Mouse (Mus musculus): ENCODE data around the gene Kdm5b.

The Kdm5b gene

GRCm38 (mm10) chr1:134645408-134646200 is 85.6 kb downstream of the Kdm5b start:
- CTCF ChIA-PET: interaction anchor here in 1 of 4 experiments (1.0 to 1.4 kb wide), 3 partner anchors 7 to 465 kb away, joined by 3 to 4 read pairs (median 4); no protein-coding TSS in a partner anchor
- POLR2A ChIA-PET: interaction anchor here in 2 of 4 experiments (1.0 to 1.7 kb wide), 7 partner anchors 15 to 316 kb away, joined by 3 to 4 read pairs (median 3); partner anchors contain the start of gene Ube2t (in 1 of the 2)

GRCm38 (mm10) chr1:134646261-134646962 is 86.4 kb downstream of the Kdm5b start, which contains the start of gene Syt2:
Syt2 (plus strand) TSS chr1:134646677.
- CTCF ChIA-PET: interaction anchor here in 1 of 4 experiments (0.9 to 1.4 kb wide), 4 partner anchors 8 to 464 kb away, joined by 3 to 5 read pairs (median 4); no protein-coding TSS in a partner anchor
- POLR2A ChIA-PET: interaction anchor here in 3 of 4 experiments (0.6 to 1.4 kb wide), 8 partner anchors 8 to 1171 kb away, joined by 3 to 4 read pairs (median 3); partner anchors contain the start of gene Ube2t (in 1 of the 3)

DNA sequence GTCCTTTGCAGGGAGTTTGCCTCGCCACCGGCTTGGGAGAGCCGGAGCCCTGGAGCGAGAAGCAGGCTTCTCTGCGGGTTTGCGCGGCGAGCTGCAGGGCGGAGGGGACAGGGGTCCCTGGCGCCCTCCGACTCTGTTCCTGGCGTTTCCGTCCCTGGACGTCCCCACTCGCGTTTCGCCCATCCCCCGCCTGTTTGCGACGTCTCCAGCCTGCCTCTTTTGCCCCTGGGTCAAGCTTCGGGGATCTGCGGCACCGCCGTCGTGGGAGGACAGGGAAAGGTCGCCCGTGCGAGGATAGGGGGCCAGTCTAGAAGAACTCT is 87.0 kb downstream of the Kdm5b start:
- ChIA-PET POLR2A (interaction anchor here in 3 of 4 experiments (0.6 to 1.4 kb wide), 8 partner anchors 8 to 1171 kb away, joined by 3 to 4 read pairs (median 3); partner anchors contain the start of gene Ube2t (in 1 of the 3)), CTCF (interaction anchor here in 2 of 4 experiments (0.9 to 1.4 kb wide), 5 partner anchors 8 to 463 kb away, joined by 3 to 5 read pairs (median 4); no protein-coding TSS in a partner anchor)

GRCm38 (mm10) chr1:134647591-134647990 is 87.6 kb downstream of the Kdm5b start:
- ChIA-PET POLR2A (interaction anchor here in 2 of 4 experiments (0.5 to 1.3 kb wide), 2 partner anchors 9 to 1634 kb away, joined by 3 to 5 read pairs; no protein-coding TSS in a partner anchor), CTCF (interaction anchor here in 3 of 4 experiments (0.6 to 2.5 kb wide), 6 partner anchors 9 to 311 kb away, joined by 3 to 8 read pairs (median 4); no protein-coding TSS in a partner anchor)

GRCm38 (mm10) chr1:134650816-134651215 is 90.8 kb downstream of the Kdm5b start:
- ChIA-PET POLR2A (interaction anchor here in 1 of 4 experiments (1.0 to 3.9 kb wide), 2 partner anchors 11 to 24 kb away, joined by 3 to 22 read pairs; no protein-coding TSS in a partner anchor), CTCF (interaction anchor here in 3 of 4 experiments (0.6 to 1.1 kb wide), 4 partner anchors 12 to 1991 kb away, joined by 3 to 4 read pairs (median 4); no protein-coding TSS in a partner anchor)

GRCm38 (mm10) chr1:134651268-134651850 is 91.4 kb downstream of the Kdm5b start:
- CTCF ChIA-PET: interaction anchor here in 2 of 4 experiments (0.6 to 1.3 kb wide), 2 partner anchors 15 to 1990 kb away, joined by 3 to 4 read pairs; no protein-coding TSS in a partner anchor
- POLR2A ChIA-PET: interaction anchor here in 2 of 4 experiments (0.6 to 3.9 kb wide), 3 partner anchors 11 to 30 kb away, joined by 3 to 22 read pairs (median 3); no protein-coding TSS in a partner anchor

GRCm38 (mm10) chr1:134651851-134652398 is 92.0 kb downstream of the Kdm5b start:
- POLR2A ChIA-PET: interaction anchor here in 2 of 4 experiments (0.6 to 3.9 kb wide), 3 partner anchors 12 to 30 kb away, joined by 3 to 22 read pairs (median 3); no protein-coding TSS in a partner anchor

GRCm38 (mm10) chr1:134653603-134654257 is 93.8 kb downstream of the Kdm5b start:
- POLR2A ChIA-PET: interaction anchor here in 2 of 4 experiments (0.8 to 1.4 kb wide), 6 partner anchors 9 to 120 kb away, joined by 3 to 5 read pairs (median 4); no protein-coding TSS in a partner anchor
- CTCF ChIA-PET: interaction anchor here (0.6 to 1.6 kb wide), 12 partner anchors 12 to 234 kb away, joined by 3 to 7 read pairs (median 4); no protein-coding TSS in a partner anchor

More at GRCm38 (mm10) chr1:134651851-134652398, 92.0 kb downstream of the Kdm5b start:
- CTCF ChIA-PET: interaction anchor here in 1 of 4 experiments (1.3 kb wide), 1 partner anchor 15 kb away, joined by 3 read pairs; no protein-coding TSS in a partner anchor

DNA sequence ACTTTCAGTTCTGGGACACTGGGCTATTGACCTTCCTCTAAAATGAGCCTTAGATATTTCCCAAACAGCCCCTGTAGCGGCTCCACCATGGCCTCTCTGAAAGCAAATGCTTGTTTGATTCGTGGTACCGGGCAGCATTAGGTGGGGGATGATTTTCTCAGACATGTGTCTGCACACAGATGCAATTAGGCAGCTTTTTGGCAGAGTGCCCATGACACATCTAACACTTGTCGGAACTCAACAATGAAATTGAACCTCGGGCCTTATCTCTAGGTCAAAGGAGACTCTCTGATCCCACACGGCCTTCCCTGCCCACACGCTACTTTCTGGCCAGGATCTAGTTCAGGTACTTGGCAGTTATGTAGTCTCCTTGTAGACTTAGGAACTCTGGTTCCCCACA is 98.9 kb downstream of the Kdm5b start:
- CTCF ChIA-PET: interaction anchor here in 1 of 4 experiments (1.2 kb wide), 1 partner anchor 196 kb away, joined by 3 read pairs; no protein-coding TSS in a partner anchor
- POLR2A ChIA-PET: interaction anchor here in 1 of 4 experiments (0.5 kb wide), 1 partner anchor 370 kb away, joined by 8 read pairs; no protein-coding TSS in a partner anchor

- ChIA-PET POLR2A (interaction anchor here in 3 of 4 experiments (0.6 to 0.8 kb wide), 4 partner anchors 20 to 815 kb away, joined by 3 read pairs; no protein-coding TSS in a partner anchor), CTCF (interaction anchor here (0.5 to 1.3 kb wide), 7 partner anchors 14 to 328 kb away, joined by 3 to 9 read pairs (median 3); no protein-coding TSS in a partner anchor)
Observed at GRCm38 (mm10) chr1:134660163-134660562, 100.2 kb downstream of the Kdm5b start.

GRCm38 (mm10) chr1:134671234-134672070 is 111.5 kb downstream of the Kdm5b start:
- POLR2A ChIA-PET: interaction anchor here in 1 of 4 experiments (1.0 kb wide), 1 partner anchor 18 kb away, joined by 4 read pairs; no protein-coding TSS in a partner anchor
- CTCF ChIA-PET: interaction anchor here in 1 of 4 experiments (1.1 kb wide), 1 partner anchor 10 kb away, joined by 3 read pairs; no protein-coding TSS in a partner anchor

DNA sequence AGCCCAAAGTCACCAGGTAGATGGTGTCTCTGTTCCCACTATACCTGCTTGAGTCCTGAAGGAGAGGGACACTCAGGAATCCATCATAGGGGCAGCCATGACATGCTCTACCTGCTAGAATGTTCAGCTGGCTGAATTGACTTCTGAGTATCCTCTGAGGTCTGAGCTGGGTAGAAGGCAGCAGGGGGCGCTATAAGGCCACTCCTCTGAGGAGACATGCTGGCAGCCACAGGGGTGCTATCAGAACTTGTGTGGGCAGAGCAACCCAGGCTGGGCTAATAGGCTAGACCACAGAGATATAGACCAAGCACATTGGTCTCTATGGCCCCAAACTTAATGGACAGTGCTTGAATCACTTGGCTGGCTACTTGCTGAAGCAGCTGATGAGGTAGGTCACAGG is 114.3 kb downstream of the Kdm5b start:
- POLR2A ChIA-PET: interaction anchor here in 3 of 4 experiments (0.7 to 1.6 kb wide), 6 partner anchors 14 to 288 kb away, joined by 3 read pairs; partner anchors contain the start of gene Ube2t (in 1 of the 3)

GRCm38 (mm10) chr1:134679445-134679844 is 119.5 kb downstream of the Kdm5b start:
- ChIA-PET CTCF (interaction anchor here in 1 of 4 experiments (1.4 to 2.8 kb wide), 5 partner anchors 21 to 175 kb away, joined by 4 to 13 read pairs (median 5); no protein-coding TSS in a partner anchor), POLR2A (interaction anchor here in 1 of 4 experiments (0.9 to 2.1 kb wide), 3 partner anchors 18 to 519 kb away, joined by 3 to 5 read pairs (median 4); no protein-coding TSS in a partner anchor)

More for the DNA sequence above, 114.3 kb downstream of the Kdm5b start:
- CTCF ChIA-PET: interaction anchor here (0.5 to 2.6 kb wide), 31 partner anchors 8 to 460 kb away, joined by 3 to 14 read pairs (median 4); partner anchors contain the start of gene Ube2t (in 1 of the 4)

DNA sequence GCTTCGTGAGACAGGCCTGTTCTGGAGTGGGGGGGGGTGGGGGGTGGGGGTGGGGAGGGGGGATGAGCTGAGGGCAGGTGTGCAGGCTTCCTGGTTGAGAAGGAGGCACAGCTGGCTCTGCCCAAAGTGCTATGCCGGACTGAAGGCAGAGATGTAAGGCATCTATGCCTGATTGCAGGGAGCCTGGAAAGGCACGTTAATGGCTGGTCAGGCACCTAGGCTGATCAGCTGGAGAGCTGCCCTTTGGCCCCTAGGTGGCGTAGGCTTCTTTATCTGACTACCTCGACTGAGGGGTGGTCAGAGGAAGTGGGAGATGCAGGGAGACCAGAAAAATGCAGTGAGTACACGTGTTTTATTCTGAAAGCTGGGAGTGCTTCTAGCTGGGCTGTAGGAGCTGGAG is 120.6 kb downstream of the Kdm5b start:
- ChIA-PET POLR2A (interaction anchor here in 2 of 4 experiments (0.6 to 2.1 kb wide), 3 partner anchors 19 to 110 kb away, joined by 3 to 5 read pairs (median 3); no protein-coding TSS in a partner anchor), CTCF (interaction anchor here in 2 of 4 experiments (0.5 to 2.8 kb wide), 13 partner anchors 8 to 278 kb away, joined by 3 to 13 read pairs (median 4); no protein-coding TSS in a partner anchor)

DNA sequence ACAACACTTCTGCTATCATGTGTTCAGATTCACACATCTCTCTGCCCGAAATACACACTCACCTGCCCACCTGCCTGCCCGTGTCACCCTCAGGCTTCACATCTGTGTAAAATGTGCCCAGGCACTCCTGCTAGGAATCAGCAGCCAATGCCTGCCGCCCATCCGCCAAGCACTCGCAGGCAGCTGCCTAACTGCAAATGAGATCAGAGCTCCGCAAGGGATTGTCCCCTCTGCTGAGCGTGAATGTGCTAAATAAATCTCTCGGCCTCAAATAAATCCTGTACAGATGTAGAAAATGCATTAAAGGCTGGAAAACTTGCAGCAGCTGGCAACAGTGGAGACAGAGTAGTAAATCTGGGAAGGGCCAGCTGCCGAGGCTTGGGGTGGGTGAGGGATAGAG is 122.5 kb downstream of the Kdm5b start:
- ChIA-PET POLR2A (no interaction called here), CTCF (interaction anchor here in 3 of 4 experiments (0.6 to 1.1 kb wide), 3 partner anchors 8 to 198 kb away, joined by 3 to 4 read pairs (median 4); no protein-coding TSS in a partner anchor)

Measured in embryonic stem cell, embryonic (primary cell).